Mouse (Mus musculus): ENCODE measurements around the gene Naxd.

GRCm38 (mm10) chr8:11454228-11454627 is 43.1 kb upstream of the Naxd start:
- TF ChIP-seq POLR2A (IDR thresholded peaks at IDR 0.05; ENCODE audit: insufficient read depth, low read length) (no peak), CTCF (IDR thresholded peaks at IDR 0.05; ENCODE audit: low read depth, low read length) (no peak), EP300 (IDR thresholded peaks at IDR 0.05; ENCODE audit: insufficient read depth, low read depth, low read length) (no peak)

Measured in ES-Bruce4 (cell line).